Mouse (Mus musculus) adrenal gland, adult 18-20 months (tissue): ENCODE results near the gene Vwc2l. TPM values are rescaled to one million over a fixed set of nuclear protein-coding genes. Genes with fewer than 3 reads are reported as not detected.

Experiments used
- DNase-seq, 2 experiments: peaks; one replicate each; pipeline ENCODE4 v3.0.0; 2021 to 2022; ENCODE audit warnings: low spot score in 2 of 2
- total RNA-seq, 2 experiments: library from RNA; stranded (reverse); gene quantifications; 1 replicate in 1 of 2; 2 replicates in 1 of 2; pipeline ENCODE4 v1.2.3; 2021

Vwc2l gene
- total RNA-seq, 2 experiments from 2014 or later = not detected

- DNase-seq = no peak
Measured at GRCm38 (mm10) chr1:70911235-70911634, 185.7 kb downstream of the Vwc2l start.

GRCm38 (mm10) chr1:70913071-70913470 is 187.6 kb downstream of the Vwc2l start:
- no peak for DNase-seq

- no peak for DNase-seq
Measured at GRCm38 (mm10) chr1:70918173-70919036, 192.9 kb downstream of the Vwc2l start.

- DNase-seq = no peak
Measured at GRCm38 (mm10) chr1:70933016-70933415, 207.5 kb downstream of the Vwc2l start.
